Mouse (Mus musculus) hindbrain, embryonic 11.5 days (tissue): ENCODE results near the gene Id3. TPM values are rescaled to one million over a fixed set of nuclear protein-coding genes. Genes with fewer than 3 reads are reported as not detected.
"Not testable (repeated sequence)": the region's sequence is repeated elsewhere in the genome, so short reads cannot be mapped to it uniquely, and the experiment has no call there.

Experiments used
- ATAC-seq: fragments of 200-750 bp; cut with Nextera tagmentation; 2 replicates; pipeline ENCODE4 v1.8.0; 2017; ENCODE audit warnings: mild to moderate bottlenecking, moderate TSS enrichment, moderate library complexity; ENCODE audit not compliant: low FRiP score
- DNase-seq: peaks from one replicate; pipeline ENCODE4 v3.0.0-alpha.2; 2015; ENCODE audit warnings: low spot score
- H3K27ac ChIP-seq: fragments of 300-500 bp; sonication (generic); 2 replicates; pipeline ENCODE4 v1.5.1; 2014; ENCODE audit warnings: mild to moderate bottlenecking, low read depth, low read length
- H3K27me3 ChIP-seq: fragments of 300-500 bp; sonication (generic); 2 replicates; pipeline ENCODE4 v1.6.1; 2014; ENCODE audit warnings: mild to moderate bottlenecking, low read length, moderate library complexity, mixed read lengths; ENCODE audit not compliant: control insufficient read depth, insufficient read depth
- H3K36me3 ChIP-seq: fragments of 300-500 bp; sonication (generic); 2 replicates; pipeline ENCODE4 v1.6.1; 2014; ENCODE audit warnings: mild to moderate bottlenecking, low read length, moderate library complexity, mixed read lengths; ENCODE audit not compliant: control insufficient read depth, insufficient read depth
- H3K4me1 ChIP-seq: fragments of 300-500 bp; sonication (generic); replicated peaks from 2 replicates; pipeline ENCODE4 v1.6.1; 2014; ENCODE audit warnings: low read length, mixed read lengths; ENCODE audit not compliant: control insufficient read depth, insufficient read depth
- H3K4me2 ChIP-seq: fragments of 300-500 bp; sonication (generic); replicated peaks from 2 replicates; pipeline ENCODE4 v1.6.1; 2014; ENCODE audit warnings: mild to moderate bottlenecking, low read depth, low read length
- H3K4me3 ChIP-seq: fragments of 300-500 bp; sonication (generic); 2 replicates; pipeline ENCODE4 v1.5.1; 2014; ENCODE audit warnings: low read depth, low read length
- H3K9ac ChIP-seq: fragments of 300-500 bp; sonication (generic); 2 replicates; pipeline ENCODE4 v1.6.1; 2014; ENCODE audit warnings: low read depth, low read length
- H3K9me3 ChIP-seq: fragments of 300-500 bp; sonication (generic); 2 replicates; pipeline ENCODE4 v1.6.1; 2016; ENCODE audit warnings: low read length; ENCODE audit not compliant: control insufficient read depth
- WGBS: fragments of 180-500 bp; shearing (Covaris S2); extraction: QIAGEN DNeasy Blood & Tissue Kit; methylation state at CpG from one replicate; pipeline ENCODE4 v1.1.7; 2014; 5-methylcytosine and 5-hydroxymethylcytosine counted together
- polyA plus RNA-seq: library from polyadenylated mRNA; unstranded; fragments of >200 nt; fragmentation: Nextera tagmentation; extraction: Ambion mirVana; gene quantifications from 2 replicates; pipeline ENCODE4 v1.2.1, GENCODE M21; 2014

Gene Id3
- 453 and 482 TPM in 2 replicates for polyA plus RNA-seq

GRCm38 (mm10) chr4:136143193-136143976, at the start of gene Id3:
Gene Id3, plus strand, starts transcription at chr4:136143497.
- DNase-seq (peak; percentile 92), ATAC-seq (peak; percentile 77)
- H3K27ac ChIP-seq: peak within 1 kb of the TSS; percentile 94
- WGBS: under 1% methylated on average over 39 of the region's 39 CpGs
- peaks cover 33% of the 10 kb centered on the region; the same call in 1 of the 2 replicates for H3K4me1 ChIP-seq
- peak within 1 kb of the TSS; percentile 80 for H3K4me2 ChIP-seq
- peak within 1 kb of the TSS; percentile 79 for H3K4me3 ChIP-seq
- no peaks in the 10 kb centered on the region for H3K9me3 ChIP-seq
- H3K27me3 ChIP-seq: no peaks in the 10 kb centered on the region; the same call in 1 of the 2 replicates
- no peaks in the 10 kb centered on the region for H3K36me3 ChIP-seq
- peak within 1 kb of the TSS; percentile 88 for H3K9ac ChIP-seq

GRCm38 (mm10) chr4:136094519-136095219, 48.6 kb upstream of the Id3 start:
- Histone ChIP-seq H3K27me3 (no peaks in the 10 kb centered on the region), H3K27ac (no peak overlapping the region), H3K9me3 (no peaks in the 10 kb centered on the region), H3K9ac (no peak overlapping the region), H3K4me1 (no peaks in the 10 kb centered on the region; the same call in 1 of the 2 replicates), H3K36me3 (no peaks in the 10 kb centered on the region), H3K4me3 (no peak overlapping the region), H3K4me2 (no peak overlapping the region)
- peak; percentile 32 for DNase-seq
- WGBS: 74% methylated on average over 18 of the region's 18 CpGs
- no peak for ATAC-seq

- H3K27ac ChIP-seq: no peak overlapping the region
- DNase-seq (no peak), ATAC-seq (no peak)
- no peak overlapping the region for H3K4me3 ChIP-seq
- no peaks in the 10 kb centered on the region for H3K36me3 ChIP-seq
- no peak overlapping the region for H3K4me2 ChIP-seq
- no peaks in the 10 kb centered on the region for H3K27me3 ChIP-seq
- H3K4me1 ChIP-seq: no peaks in the 10 kb centered on the region; the same call in 1 of the 2 replicates
- H3K9me3 ChIP-seq: no peaks in the 10 kb centered on the region
- 79% methylated on average over 9 of the region's 9 CpGs for WGBS
- no peak overlapping the region for H3K9ac ChIP-seq
These were observed 47.7 kb upstream of the Id3 start for GRCm38 (mm10) chr4:136095490-136096105.

- Histone ChIP-seq H3K4me2 (no peak overlapping the region), H3K27me3 (no peaks in the 10 kb centered on the region), H3K27ac (no peak overlapping the region), H3K36me3 (no peaks in the 10 kb centered on the region), H3K4me1 (no peaks in the 10 kb centered on the region; the same call in 1 of the 2 replicates), H3K4me3 (no peak overlapping the region), H3K9me3 (no peaks in the 10 kb centered on the region), H3K9ac (no peak overlapping the region)
- ATAC-seq (no peak), DNase-seq (no peak)
- 68% methylated on average over 11 of the region's 11 CpGs for WGBS
These were observed 46.7 kb upstream of the Id3 start for GRCm38 (mm10) chr4:136096446-136097113.

GRCm38 (mm10) chr4:136098446-136098845, 44.9 kb upstream of the Id3 start:
- Histone ChIP-seq H3K27me3 (no peaks in the 10 kb centered on the region), H3K4me1 (no peaks in the 10 kb centered on the region; the same call in 1 of the 2 replicates), H3K4me3 (no peak overlapping the region), H3K36me3 (no peaks in the 10 kb centered on the region), H3K4me2 (no peak overlapping the region), H3K9ac (no peak overlapping the region), H3K9me3 (no peaks in the 10 kb centered on the region), H3K27ac (no peak overlapping the region)
- no peak for ATAC-seq
- DNase-seq: no peak
- WGBS: 94% methylated on average over 3 of the region's 3 CpGs

- H3K9ac ChIP-seq: no peak overlapping the region
- H3K36me3 ChIP-seq: no peaks in the 10 kb centered on the region
- ATAC-seq (no peak), DNase-seq (no peak)
- H3K9me3 ChIP-seq: no peaks in the 10 kb centered on the region
- no peaks in the 10 kb centered on the region for H3K27me3 ChIP-seq
- no peak overlapping the region for H3K4me3 ChIP-seq
- H3K27ac ChIP-seq: no peak overlapping the region
- H3K4me1 ChIP-seq: peaks cover 7% of the 10 kb centered on the region
- 73% methylated on average over 12 of the region's 12 CpGs for WGBS
- no peak overlapping the region for H3K4me2 ChIP-seq
These were observed 42.8 kb upstream of the Id3 start for GRCm38 (mm10) chr4:136100396-136101070.

- H3K4me2 ChIP-seq, H3K4me3 ChIP-seq, H3K27ac ChIP-seq, H3K27me3 ChIP-seq, H3K36me3 ChIP-seq, DNase-seq, H3K9me3 ChIP-seq, H3K4me1 ChIP-seq, ATAC-seq, H3K9ac ChIP-seq: not testable (repeated sequence)
- WGBS: 88% methylated on average over 4 of the region's 4 CpGs
These were observed 41.5 kb upstream of the Id3 start for GRCm38 (mm10) chr4:136101753-136102152.
